Mouse (Mus musculus): ENCODE data around the gene Olfr1029. TPM values are rescaled to one million over a fixed set of nuclear protein-coding genes. Genes with fewer than 3 reads are reported as not detected.
"Not testable (repeated sequence)": the region's sequence is repeated elsewhere in the genome, so short reads cannot be mapped to it uniquely, and the experiment has no call there.

Olfr1029 gene
- polyA plus RNA-seq (2012; fragmentation: generic; extraction: Trizol): not detected
- long read RNA-seq, experiment 1: 0 reads
- long read RNA-seq, experiment 2: 0 reads

DNA sequence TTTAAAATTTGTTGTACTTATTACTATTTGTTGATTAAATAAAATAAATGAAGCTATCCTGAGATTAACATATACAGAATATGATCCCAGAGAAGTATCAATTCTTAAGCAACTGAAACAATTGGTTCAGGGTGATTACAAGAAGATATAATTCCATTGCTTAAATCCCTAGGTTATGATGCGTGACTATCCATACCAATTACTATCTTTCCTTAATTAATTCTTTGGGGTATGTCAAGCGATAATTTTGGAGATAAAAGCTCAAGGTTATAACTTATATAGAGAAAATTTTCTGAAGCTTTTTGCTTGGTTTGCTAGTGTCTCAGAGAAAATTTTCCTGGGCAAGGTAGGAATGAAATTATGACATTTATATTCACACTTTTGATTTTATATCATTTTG is at the start of gene Olfr1029:
Gene Olfr1029 (plus strand): TSS at position 301 of the 400 bp plus-strand sequence.
- no peak within 1 kb of the TSS for H3ac ChIP-seq (ENCODE audit: control insufficient read depth, insufficient read length, low read depth)
- no peaks in the 10 kb centered on the region for H3K79me2 ChIP-seq (ENCODE audit: control insufficient read depth, insufficient read depth)
- no peaks in the 10 kb centered on the region for H3K36me3 ChIP-seq (ENCODE audit: control insufficient read depth, insufficient read depth)
- no peaks in the 10 kb centered on the region for H3K79me3 ChIP-seq (ENCODE audit: low read depth)
- TF ChIP-seq USF1 (IDR thresholded peaks at IDR 0.05; ENCODE audit: low read depth): no peak
- no peak for TF ChIP-seq MYOD1 (IDR thresholded peaks at IDR 0.05; ENCODE audit: control insufficient read depth, insufficient read length, low read depth)
- H3K4me3 ChIP-seq (ENCODE audit: insufficient read depth, poor library complexity, severe bottlenecking): no peak within 1 kb of the TSS
- H3K27me3 ChIP-seq (ENCODE audit: control insufficient read depth, insufficient read depth, insufficient read length): no peaks in the 10 kb centered on the region

DNA sequence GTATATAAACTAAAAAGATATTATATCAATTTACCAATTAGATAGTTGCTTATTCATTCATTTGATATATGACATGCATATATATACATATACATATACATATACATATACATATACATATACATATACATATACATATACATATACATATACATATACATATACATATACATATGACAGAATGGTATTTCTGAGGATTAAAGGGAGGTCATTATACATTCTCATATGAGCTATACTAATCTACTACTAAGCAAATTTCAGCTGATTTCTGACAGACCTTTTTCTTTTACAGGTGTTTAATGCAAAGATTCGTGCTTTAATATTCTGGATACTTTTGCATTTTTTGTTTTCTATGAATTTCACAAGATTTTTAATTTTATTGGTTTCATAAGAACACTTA is 23.6 kb upstream of the Olfr1029 start, which contains the start of gene Olfr1028:
Gene Olfr1028 (plus strand): TSS at position 301 of the 400 bp plus-strand sequence.
- Histone ChIP-seq H3K36me3 (ENCODE audit: control insufficient read depth, insufficient read depth) (no peaks in the 10 kb centered on the region), H3K4me3 (ENCODE audit: insufficient read depth, poor library complexity, severe bottlenecking) (no peak within 1 kb of the TSS), H3K79me3 (ENCODE audit: low read depth) (no peaks in the 10 kb centered on the region), H3ac (ENCODE audit: control insufficient read depth, insufficient read length, low read depth) (no peak within 1 kb of the TSS), H3K79me2 (ENCODE audit: control insufficient read depth, insufficient read depth) (no peaks in the 10 kb centered on the region), H3K27me3 (ENCODE audit: control insufficient read depth, insufficient read depth, insufficient read length) (no peaks in the 10 kb centered on the region)
- TF ChIP-seq USF1 (IDR thresholded peaks at IDR 0.05; ENCODE audit: low read depth) (no peak), CEBPB (IDR thresholded peaks at IDR 0.05; ENCODE audit: low read depth) (no peak), CTCF (IDR thresholded peaks at IDR 0.05; ENCODE audit: control insufficient read depth, insufficient read depth, insufficient read length) (no peak), MYOD1 (IDR thresholded peaks at IDR 0.05; ENCODE audit: control insufficient read depth, insufficient read length, low read depth) (no peak)

DNA sequence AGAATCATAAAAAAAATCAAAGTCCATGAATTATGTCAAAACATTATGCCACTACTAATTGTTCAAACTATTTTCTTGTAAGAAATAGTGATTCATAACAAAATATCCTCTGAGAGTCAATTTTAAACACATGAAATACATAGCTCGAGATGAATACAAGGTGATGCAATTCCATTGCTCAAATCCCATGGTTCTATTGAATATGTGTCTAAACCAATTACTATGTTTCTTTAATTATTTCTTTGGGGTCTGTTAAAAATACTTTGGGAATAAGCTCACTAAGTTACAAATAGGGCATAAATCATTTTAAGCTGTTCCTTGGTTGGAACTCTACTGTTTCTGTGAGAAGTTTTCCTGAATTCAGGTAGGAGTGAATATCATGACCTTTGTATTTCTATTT is 5.3 kb downstream of the Olfr1029 start, which contains the start of gene Olfr1030:
Gene Olfr1030 (plus strand): TSS at position 301 of the 400 bp plus-strand sequence.
- H3K27me3 ChIP-seq (ENCODE audit: control insufficient read depth, insufficient read depth, insufficient read length): no peaks in the 10 kb centered on the region
- no peak within 1 kb of the TSS for H3ac ChIP-seq (ENCODE audit: control insufficient read depth, insufficient read length, low read depth)
- no peak within 1 kb of the TSS for H3K4me3 ChIP-seq (ENCODE audit: insufficient read depth, poor library complexity, severe bottlenecking)
- TF ChIP-seq MYOD1 (IDR thresholded peaks at IDR 0.05; ENCODE audit: control insufficient read depth, insufficient read length, low read depth) (no peak), CEBPB (IDR thresholded peaks at IDR 0.05; ENCODE audit: low read depth) (no peak), USF1 (IDR thresholded peaks at IDR 0.05; ENCODE audit: low read depth) (no peak), FOSL1 (IDR thresholded peaks at IDR 0.05; ENCODE audit: insufficient read depth, low read length, poor library complexity, severe bottlenecking) (no peak)
- H3K36me3 ChIP-seq (ENCODE audit: control insufficient read depth, insufficient read depth): no peaks in the 10 kb centered on the region
- H3K79me3 ChIP-seq (ENCODE audit: low read depth): no peaks in the 10 kb centered on the region
- no peaks in the 10 kb centered on the region for H3K79me2 ChIP-seq (ENCODE audit: control insufficient read depth, insufficient read depth)

DNA sequence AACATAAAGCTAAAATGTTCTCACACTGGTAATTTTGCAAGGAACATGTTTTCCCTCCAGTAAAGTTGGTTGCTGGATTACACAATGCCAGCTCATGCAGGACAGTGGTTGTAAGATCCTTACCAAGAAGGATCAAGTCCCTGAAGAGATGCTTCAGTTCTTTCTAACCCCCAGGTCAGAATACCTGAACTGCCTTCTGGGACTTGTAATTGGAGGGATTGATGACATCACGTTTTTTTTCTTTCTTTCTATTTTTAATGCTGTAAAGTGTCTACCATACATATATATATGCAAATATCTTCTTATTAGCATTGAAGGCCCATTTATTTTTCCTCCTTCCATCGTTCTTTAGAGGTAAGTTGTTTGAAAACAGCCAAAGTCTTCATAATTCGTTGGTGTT is 16.3 kb downstream of the Olfr1029 start, which contains the start of gene Olfr1031:
Gene Olfr1031 (plus strand): TSS at position 301 of the 400 bp plus-strand sequence.
- no peaks in the 10 kb centered on the region for H3K79me2 ChIP-seq (ENCODE audit: control insufficient read depth, insufficient read depth)
- TF ChIP-seq USF1 (IDR thresholded peaks at IDR 0.05; ENCODE audit: low read depth) (no peak), MAX (IDR thresholded peaks at IDR 0.05) (no peak), CTCF (IDR thresholded peaks at IDR 0.05; ENCODE audit: control insufficient read depth, insufficient read depth, insufficient read length) (no peak), MYOG (IDR thresholded peaks at IDR 0.05; ENCODE audit: control insufficient read depth, extremely low read depth, insufficient read length) (no peak), CEBPB (IDR thresholded peaks at IDR 0.05; ENCODE audit: low read depth) (no peak), FOSL1 (IDR thresholded peaks at IDR 0.05; ENCODE audit: insufficient read depth, low read length, poor library complexity, severe bottlenecking) (no peak), MYOD1 (IDR thresholded peaks at IDR 0.05; ENCODE audit: control insufficient read depth, insufficient read length, low read depth) (no peak)
- no peak within 1 kb of the TSS for H3ac ChIP-seq (ENCODE audit: control insufficient read depth, insufficient read length, low read depth)
- H3K79me3 ChIP-seq (ENCODE audit: low read depth): no peaks in the 10 kb centered on the region
- H3K27me3 ChIP-seq (ENCODE audit: control insufficient read depth, insufficient read depth, insufficient read length): no peaks in the 10 kb centered on the region
- H3K4me3 ChIP-seq (ENCODE audit: insufficient read depth, poor library complexity, severe bottlenecking): no peak within 1 kb of the TSS
- no peaks in the 10 kb centered on the region for H3K36me3 ChIP-seq (ENCODE audit: control insufficient read depth, insufficient read depth)

DNA sequence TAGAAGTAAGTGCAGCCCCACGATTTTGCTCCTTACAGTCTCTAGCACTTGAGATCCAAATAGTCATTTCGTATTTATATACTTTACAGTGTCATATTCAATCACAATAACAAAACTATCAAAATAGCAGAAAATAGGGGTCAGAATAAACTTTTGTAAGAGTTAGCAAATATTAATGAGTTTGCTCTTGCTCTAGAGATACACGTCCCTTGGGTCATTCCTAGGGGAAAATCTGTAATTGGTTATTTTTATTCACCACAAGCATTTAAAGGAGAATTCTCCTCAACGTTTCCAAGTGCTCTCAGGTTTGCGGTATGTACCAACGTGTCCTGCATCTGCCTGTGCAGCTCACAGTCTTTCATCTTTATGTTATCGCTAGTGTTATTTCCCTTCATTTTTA is 31.5 kb downstream of the Olfr1029 start, which contains the start of gene Olfr1032:
Gene Olfr1032 (plus strand): TSS at position 301 of the 400 bp plus-strand sequence.
- Histone ChIP-seq H3ac (ENCODE audit: control insufficient read depth, insufficient read length, low read depth) (no peak within 1 kb of the TSS), H3K27me3 (ENCODE audit: control insufficient read depth, insufficient read depth, insufficient read length) (no peaks in the 10 kb centered on the region), H3K79me3 (ENCODE audit: low read depth) (no peaks in the 10 kb centered on the region), H3K4me3 (ENCODE audit: insufficient read depth, poor library complexity, severe bottlenecking) (no peak within 1 kb of the TSS), H3K79me2 (ENCODE audit: control insufficient read depth, insufficient read depth) (no peaks in the 10 kb centered on the region), H3K36me3 (ENCODE audit: control insufficient read depth, insufficient read depth) (no peaks in the 10 kb centered on the region)
- TF ChIP-seq USF1 (IDR thresholded peaks at IDR 0.05; ENCODE audit: low read depth) (no peak), MYOG (IDR thresholded peaks at IDR 0.05; ENCODE audit: control insufficient read depth, extremely low read depth, insufficient read length) (no peak), MAX (IDR thresholded peaks at IDR 0.05) (no peak), CTCF (IDR thresholded peaks at IDR 0.05; ENCODE audit: control insufficient read depth, insufficient read depth, insufficient read length) (no peak), MYOD1 (IDR thresholded peaks at IDR 0.05; ENCODE audit: control insufficient read depth, insufficient read length, low read depth) (no peak), CEBPB (IDR thresholded peaks at IDR 0.05; ENCODE audit: low read depth) (no peak), FOSL1 (IDR thresholded peaks at IDR 0.05; ENCODE audit: insufficient read depth, low read length, poor library complexity, severe bottlenecking) (no peak)

DNA sequence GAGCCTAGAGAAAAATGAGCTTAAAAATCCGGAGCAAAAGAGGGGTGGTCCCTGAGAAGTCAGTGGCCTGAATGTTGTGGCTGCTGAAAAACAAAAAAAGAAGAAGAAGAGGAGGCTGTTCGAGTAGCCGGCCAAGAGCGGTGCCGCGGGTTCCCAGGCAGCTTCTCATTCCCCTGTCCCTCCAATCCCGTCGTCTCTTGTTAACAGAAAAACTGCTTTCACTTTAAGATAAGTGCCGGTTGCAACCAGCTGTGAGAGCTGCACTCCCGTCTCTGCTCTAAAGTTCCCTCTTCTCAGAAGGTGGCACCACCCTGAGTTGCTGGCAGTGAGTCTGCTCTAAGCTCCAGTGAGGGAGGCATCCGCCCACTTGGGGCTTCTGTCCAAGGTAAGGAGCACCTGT is 46.7 kb downstream of the Olfr1029 start, which contains the start of gene Olfr1033:
Gene Olfr1033 (plus strand): TSS at position 228 of the 400 bp plus-strand sequence.
- H3K79me2 ChIP-seq (ENCODE audit: control insufficient read depth, insufficient read depth); H3K36me3 ChIP-seq (ENCODE audit: control insufficient read depth, insufficient read depth); H3K79me3 ChIP-seq (ENCODE audit: low read depth); H3K4me3 ChIP-seq (ENCODE audit: insufficient read depth, poor library complexity, severe bottlenecking); H3ac ChIP-seq (ENCODE audit: control insufficient read depth, insufficient read length, low read depth); H3K27me3 ChIP-seq (ENCODE audit: control insufficient read depth, insufficient read depth, insufficient read length): not testable (repeated sequence)

DNA sequence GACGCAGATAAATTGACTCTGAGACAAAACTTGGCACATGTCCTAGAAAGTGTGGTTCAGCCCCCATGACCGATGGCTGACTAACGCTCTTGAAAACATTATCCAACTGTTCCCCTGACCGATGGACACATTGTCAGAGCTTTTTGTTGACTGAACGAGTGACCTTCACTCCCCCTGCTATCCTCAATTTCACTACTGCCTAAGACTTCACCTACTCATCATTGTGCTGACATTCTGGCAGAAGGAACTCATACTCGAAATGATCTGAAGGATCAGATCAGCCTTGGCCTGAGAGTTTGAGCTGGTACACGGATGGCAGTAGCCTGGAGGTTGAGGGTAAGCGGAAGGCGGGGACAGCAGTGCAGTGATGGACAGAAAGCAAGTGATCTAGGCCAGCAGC is 47.8 kb downstream of the Olfr1029 start:
- not testable (repeated sequence) for H3ac ChIP-seq (ENCODE audit: control insufficient read depth, insufficient read length, low read depth); H3K4me3 ChIP-seq (ENCODE audit: insufficient read depth, poor library complexity, severe bottlenecking); H3K79me3 ChIP-seq (ENCODE audit: low read depth); H3K36me3 ChIP-seq (ENCODE audit: control insufficient read depth, insufficient read depth); H3K27me3 ChIP-seq (ENCODE audit: control insufficient read depth, insufficient read depth, insufficient read length); H3K79me2 ChIP-seq (ENCODE audit: control insufficient read depth, insufficient read depth)

All from C2C12 (cell line).